Mouse (Mus musculus) CH12.LX (cell line): Measurements from ENCODE around the gene Bcl11a.

Experiments
- CTCF ChIP-seq, 2 experiments: IDR thresholded peaks in 1 of 2; conservative IDR thresholded peaks in 1 of 2; 2 replicates each; pipeline ENCODE4 v1.5.1; 2011 to 2012; ENCODE audit warnings: low read depth in 2 of 2, low read length in 2 of 2, improper control_type of control experiment in 1 of 2, inconsistent platforms in 1 of 2, mild to moderate bottlenecking in 1 of 2, moderate library complexity in 1 of 2
- EP300 ChIP-seq: IDR thresholded peaks from 2 replicates; pipeline ENCODE4 v1.6.1; 2011; ENCODE audit warnings: low read length, improper control_type of control experiment
- GABPA ChIP-seq: IDR thresholded peaks from 2 replicates; pipeline ENCODE4 v1.6.1; 2012; ENCODE audit warnings: low read depth, low read length, improper control_type of control experiment, inconsistent platforms; ENCODE audit not compliant: insufficient replicate concordance
- HCFC1 ChIP-seq: IDR thresholded peaks from 2 replicates; pipeline ENCODE4 v1.6.1; 2012; ENCODE audit warnings: low read depth, mild to moderate bottlenecking, inconsistent platforms, low read length, improper control_type of control experiment
- NRF1 ChIP-seq: IDR thresholded peaks from 2 replicates; pipeline ENCODE4 v1.6.1; 2014; ENCODE audit warnings: low read depth, mild to moderate bottlenecking, inconsistent platforms, low read length, improper control_type of control experiment, moderate library complexity
- POLR2A ChIP-seq: IDR thresholded peaks from 2 replicates; pipeline ENCODE4 v1.6.1; 2011; ENCODE audit warnings: low read depth, mild to moderate bottlenecking, improper control_type of control experiment, low read length
- SMC3 ChIP-seq: IDR thresholded peaks from 2 replicates; pipeline ENCODE4 v1.6.1; 2011; ENCODE audit warnings: low read depth, low read length, improper control_type of control experiment
- ZNF384 ChIP-seq: IDR thresholded peaks from 2 replicates; pipeline ENCODE4 v1.6.1; 2012; ENCODE audit warnings: low read depth, low read length, improper control_type of control experiment, inconsistent platforms

DNA sequence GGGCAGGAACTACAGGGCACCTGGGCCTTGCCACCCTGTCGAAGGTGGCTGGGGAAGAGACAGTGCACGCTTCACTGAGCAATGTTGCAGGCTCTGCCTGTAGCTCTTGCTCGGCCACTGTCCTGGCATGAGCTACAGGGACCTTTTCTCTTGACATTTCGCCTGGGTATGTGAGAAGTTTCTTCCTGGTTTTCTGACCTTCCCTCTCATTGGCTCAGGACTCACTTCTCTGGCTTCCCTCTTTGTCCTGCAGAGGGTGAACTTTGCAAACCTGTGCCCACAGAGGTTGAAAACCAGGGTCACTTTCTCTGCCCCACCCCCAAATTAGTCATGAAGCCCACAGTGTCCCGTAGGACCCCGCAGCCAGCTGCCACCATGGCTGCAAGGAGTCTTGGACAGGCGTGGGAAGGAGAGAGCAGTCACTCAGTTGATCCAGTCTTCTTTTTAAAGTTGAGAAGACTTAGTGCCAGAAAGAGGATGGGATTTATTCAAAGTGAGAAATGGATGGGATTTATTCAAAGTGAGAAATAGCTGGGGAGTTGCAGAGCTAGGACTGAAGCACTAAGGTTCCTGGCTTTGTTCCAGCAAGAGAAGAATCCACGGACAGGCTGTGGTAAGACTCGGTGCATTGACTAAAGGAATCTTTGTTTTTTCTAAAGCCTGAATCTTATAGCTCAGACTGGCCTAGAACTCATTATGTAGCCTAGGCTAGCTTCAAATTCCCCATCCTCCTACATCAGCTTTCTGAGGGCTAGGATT is 71.8 kb downstream of the Bcl11a start:
- TF ChIP-seq EP300 (no peak), GABPA (no peak), POLR2A (no peak), ZNF384 (no peak), CTCF (conservative IDR thresholded peaks at IDR 0.05 in 1 of 2, IDR thresholded peaks at IDR 0.05 in 1 of 2; ENCODE audit: low read depth in 2 of 2, low read length in 2 of 2) (peak in 1 of 2 experiments; percentile 18; a peak in 2 of 4 replicates), SMC3 (peak; percentile 14; the same call in 1 of the 2 replicates), HCFC1 (no peak), NRF1 (no peak)
